Mouse (Mus musculus) spleen, adult 2 months (tissue): ENCODE measurements around the gene Rad17.

Experiments
- CTCF ChIP-seq: fragments of 200-500 bp; IDR thresholded peaks from 2 replicates; pipeline ENCODE4 v1.5.1; 2011; ENCODE audit warnings: mild to moderate bottlenecking, inconsistent platforms; ENCODE audit not compliant: insufficient read depth, insufficient read length, insufficient replicate concordance; ENCODE audit errors: extremely low read depth
- POLR2A ChIP-seq: fragments of 200-500 bp; IDR thresholded peaks from 2 replicates; pipeline ENCODE4 v1.6.1; 2011; ENCODE audit warnings: low read depth, low read length, inconsistent platforms

- TF ChIP-seq CTCF (no peak), POLR2A (no peak)
Observed at GRCm38 (mm10) chr13:100651439-100652186, 762 bp upstream of the Rad17 start, which contains the start of gene Taf9.
